9 mouse cellular contexts compared by ENCODE assay signal in the genomic region with DNA sequence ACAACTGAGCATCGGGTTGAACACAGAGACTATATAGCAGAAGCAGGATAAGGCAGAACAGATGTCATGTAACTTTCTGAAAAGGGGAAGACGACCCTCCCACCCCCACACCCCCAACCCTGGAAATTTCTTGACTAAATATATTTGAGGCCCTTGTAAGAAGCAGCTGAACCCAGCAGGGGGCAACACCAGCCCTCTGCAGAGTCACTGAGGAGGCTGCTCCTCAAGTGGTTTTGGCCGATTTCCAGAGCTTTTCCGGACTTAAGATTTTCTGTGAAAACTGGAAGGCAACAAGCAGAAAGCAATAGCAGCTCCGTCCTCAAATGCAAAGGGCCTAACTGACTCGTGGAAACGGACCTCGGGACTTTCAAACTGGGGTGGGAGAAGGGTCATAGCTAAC. TPM values are rescaled to one million over a fixed set of nuclear protein-coding genes. Genes with fewer than 3 reads are reported as not detected.
DNase-seq lines count a peak whose midpoint lies in the region; ATAC-seq and TF ChIP-seq lines count a peak whose summit lies in the region.
"Had no signal": no experiment of that assay in that cellular context is flagged by ENCODE, and none has a peak within 500 bp of the region (broad histone marks: within the 10 kb centered on the region; RNA-seq: fewer than 3 reads in every experiment).

No protein-coding gene starts in this region.

- TF ChIP-seq EP300 in heart, postnatal 0 days (IDR thresholded peaks at IDR 0.05; ENCODE audit: low read depth), result no peak

- no peaks in the 10 kb centered on the region for H3K27me3 ChIP-seq in forebrain, embryonic 11.5 days (ENCODE audit: control insufficient read depth, insufficient read depth, low read length)
- no peaks in the 10 kb centered on the region for H3K27me3 ChIP-seq in forebrain, embryonic 12.5 days
- H3K27me3 ChIP-seq in heart, postnatal 0 days (ENCODE audit: control insufficient read depth, insufficient read depth, low read length), result no peaks in the 10 kb centered on the region
- H3K27me3 ChIP-seq in myocyte (ENCODE audit: control insufficient read depth, insufficient read depth, insufficient read length), result no peaks in the 10 kb centered on the region
- H3K27me3 ChIP-seq: liver, embryonic 15.5 days had no signal

- no peak for ATAC-seq in forebrain, embryonic 11.5 days (replicated peaks; ENCODE audit: low FRiP score)
- ATAC-seq in forebrain, embryonic 12.5 days (ENCODE audit: low FRiP score), result no peak
- no peak; the same call in 1 of the 2 replicates for ATAC-seq in heart, postnatal 0 days (ENCODE audit: insufficient read depth, low read depth)

- no peak overlapping the region for H3K9ac ChIP-seq in forebrain, embryonic 11.5 days (ENCODE audit: low read length)
- no peak overlapping the region for H3K9ac ChIP-seq in forebrain, embryonic 12.5 days
- no peak overlapping the region for H3K9ac ChIP-seq in heart, postnatal 0 days (replicated peaks; ENCODE audit: low read depth, low read length)
- H3K9ac ChIP-seq: liver, embryonic 15.5 days had no signal

- no peak overlapping the region for H3K4me3 ChIP-seq in forebrain, embryonic 11.5 days (ENCODE audit: low read depth, low read length)
- H3K4me3 ChIP-seq in forebrain, embryonic 12.5 days (replicated peaks), result no peak overlapping the region
- peak overlapping the region; percentile 42 for H3K4me3 ChIP-seq in brown adipose tissue, adult 24 weeks (ENCODE audit: insufficient read depth, low read depth, low read length)
- peak overlapping the region; percentile 27 for H3K4me3 ChIP-seq in heart, postnatal 0 days (ENCODE audit: low read depth, low read length)
- H3K4me3 ChIP-seq in myocyte, result no peak overlapping the region
- H3K4me3 ChIP-seq: liver, embryonic 15.5 days had no signal

- H3K4me1 ChIP-seq in forebrain, embryonic 11.5 days (replicated peaks; ENCODE audit: control insufficient read depth, insufficient read depth, low read length), result no peaks in the 10 kb centered on the region
- no peaks in the 10 kb centered on the region for H3K4me1 ChIP-seq in forebrain, embryonic 12.5 days
- no peaks in the 10 kb centered on the region for H3K4me1 ChIP-seq in brown adipose tissue, adult 24 weeks (ENCODE audit: control insufficient read depth, insufficient read depth, insufficient read length, low read length)
- H3K4me1 ChIP-seq in heart, postnatal 0 days (ENCODE audit: control insufficient read depth, insufficient read depth), result no peaks in the 10 kb centered on the region
- H3K4me1 ChIP-seq: liver, embryonic 15.5 days had no signal

- no peaks in the 10 kb centered on the region for H3K79me2 ChIP-seq in myocyte (ENCODE audit: control insufficient read depth, insufficient read depth)

- no peak for TF ChIP-seq POLR2A in myocyte (IDR thresholded peaks at IDR 0.05; ENCODE audit: insufficient read length, low read depth)

- WGBS in forebrain, embryonic 11.5 days, result 50% methylated on average over 8 of the region's 8 CpGs
- WGBS in forebrain, embryonic 12.5 days, result 44% methylated on average over 8 of the region's 8 CpGs
- 19% methylated on average over 8 of the region's 8 CpGs for WGBS in heart, postnatal 0 days

- no peaks in the 10 kb centered on the region for H3K36me3 ChIP-seq in forebrain, embryonic 11.5 days (ENCODE audit: control insufficient read depth, insufficient read depth, low read length)
- no peaks in the 10 kb centered on the region for H3K36me3 ChIP-seq in forebrain, embryonic 12.5 days (replicated peaks)
- H3K36me3 ChIP-seq in heart, postnatal 0 days (replicated peaks; ENCODE audit: control insufficient read depth, insufficient read depth, low read length), result no peaks in the 10 kb centered on the region
- H3K36me3 ChIP-seq in myocyte (ENCODE audit: control insufficient read depth, insufficient read depth), result no peaks in the 10 kb centered on the region
- H3K36me3 ChIP-seq: liver, embryonic 15.5 days had no signal

- DNase-seq in forebrain, embryonic 11.5 days (ENCODE audit: low spot score), result no peak
- DNase-seq in A20 (ENCODE audit: low read depth, low spot score), result peak; percentile 24
- peak; percentile 47 for DNase-seq in heart, postnatal 0 days (ENCODE audit: low spot score)
- peak; percentile 21 to 45 for DNase-seq in layer of hippocampus, postnatal 14 days (ENCODE audit: low spot score in 2 of 2)
- DNase-seq in urinary bladder, postnatal 4 days (ENCODE audit: low spot score in 2 of 2), result peak; percentile 43 to 66

- H3ac ChIP-seq in myocyte (ENCODE audit: control insufficient read depth, insufficient read length), result no peak overlapping the region

- H3K4me2 ChIP-seq in forebrain, embryonic 11.5 days (ENCODE audit: low read depth, low read length, severe bottlenecking), result 0 out of 2 replicates have a peak overlapping the region, but pooled peaks have one; percentile 15
- no peak overlapping the region for H3K4me2 ChIP-seq in forebrain, embryonic 12.5 days
- H3K4me2 ChIP-seq in heart, postnatal 0 days (ENCODE audit: low read depth, low read length), result peak overlapping the region; percentile 53
- peak overlapping the region; percentile 73 for H3K4me2 ChIP-seq in myocyte (ENCODE audit: low read depth)
- H3K4me2 ChIP-seq: liver, embryonic 15.5 days had no signal

- H3K9me3 ChIP-seq in forebrain, embryonic 11.5 days (ENCODE audit: control insufficient read depth, low read length), result no peaks in the 10 kb centered on the region
- no peaks in the 10 kb centered on the region for H3K9me3 ChIP-seq in forebrain, embryonic 12.5 days
- H3K9me3 ChIP-seq in heart, postnatal 0 days (replicated peaks; ENCODE audit: control insufficient read depth, low read length), result no peaks in the 10 kb centered on the region
- H3K9me3 ChIP-seq: liver, embryonic 15.5 days had no signal

- TF ChIP-seq CTCF in heart, postnatal 0 days (IDR thresholded peaks at IDR 0.05; ENCODE audit: low read depth), result peak; percentile 65

- no peak overlapping the region for H3K27ac ChIP-seq in forebrain, embryonic 11.5 days (ENCODE audit: low read depth, low read length)
- no peak overlapping the region for H3K27ac ChIP-seq in forebrain, embryonic 12.5 days
- no peak overlapping the region for H3K27ac ChIP-seq in brown adipose tissue, adult 24 weeks (replicated peaks; ENCODE audit: low read depth, low read length)
- no peak overlapping the region for H3K27ac ChIP-seq in heart, postnatal 0 days (ENCODE audit: low read depth)
- H3K27ac ChIP-seq: liver, embryonic 15.5 days had no signal

TF ChIP-seq in myocyte, 11 proteins besides CTCF, POLR2A, EP300 and RAD21 (continues in another document):
- TF ChIP-seq E2F4 (IDR thresholded peaks at IDR 0.05; ENCODE audit: insufficient read depth), result no peak
- no peak for TF ChIP-seq TCF3 (IDR thresholded peaks at IDR 0.05; ENCODE audit: insufficient read length, low read depth)

RNA-seq across cellular contexts. Expression of gene Sult6b1, which starts 11.4 kb away (rescaled TPM):
- 0.33 TPM in 1 of 2 replicates, not detected in the other for polyA plus RNA-seq in forebrain, embryonic 11.5 days (2014; fragmentation: Nextera tagmentation; extraction: Ambion mirVana)
- 0.18 TPM in 1 of 2 replicates, not detected in the other for polyA plus RNA-seq in forebrain, embryonic 12.5 days (2016; fragmentation: Nextera tagmentation; extraction: Ambion mirVana)
- polyA plus RNA-seq in brown adipose tissue, adult 24 weeks (2012; ENCODE audit: insufficient read depth, insufficient read length, missing spikeins), result not detected in 2 replicates
- total RNA-seq in heart, postnatal 0 days (2014; rRNA removed; ENCODE audit: low replicate concordance), result not detected in 2 replicates
- polyA plus RNA-seq in heart, postnatal 0 days (2015; fragmentation: Nextera tagmentation; extraction: Ambion mirVana), result 0.14 TPM in 1 of 2 replicates, not detected in the other
- not detected for total RNA-seq in layer of hippocampus, postnatal 14 days (2021)
- 0.06 TPM for polyA plus RNA-seq in myocyte (2012; fragmentation: generic; extraction: Trizol)

RNA-seq across cellular contexts. Expression of gene Eif2ak2, which starts 13.0 kb away (rescaled TPM):
- 6.5 and 7.5 TPM in 2 replicates for polyA plus RNA-seq in forebrain, embryonic 11.5 days (2014; fragmentation: Nextera tagmentation; extraction: Ambion mirVana)
- 6.5 and 7.4 TPM in 2 replicates for polyA plus RNA-seq in forebrain, embryonic 12.5 days (2016; fragmentation: Nextera tagmentation; extraction: Ambion mirVana)
- polyA plus RNA-seq in brown adipose tissue, adult 24 weeks (2012; ENCODE audit: insufficient read depth, insufficient read length, missing spikeins), result 10.0 and 12.0 TPM in 2 replicates
- total RNA-seq in heart, postnatal 0 days (2014; rRNA removed; ENCODE audit: low replicate concordance), result 4.7 and 15.6 TPM in 2 replicates
- 7.4 and 11.6 TPM in 2 replicates for polyA plus RNA-seq in heart, postnatal 0 days (2015; fragmentation: Nextera tagmentation; extraction: Ambion mirVana)
- 1 to 10 TPM; 6.8 to 7.8 TPM for total RNA-seq in layer of hippocampus, postnatal 14 days (2021)
- polyA plus RNA-seq in myocyte (2012; fragmentation: generic; extraction: Trizol), result 1.9 TPM

RNA-seq across cellular contexts. Expression of gene Cebpzos, which starts 20.9 kb away (rescaled TPM):
- polyA plus RNA-seq in forebrain, embryonic 11.5 days (2014; fragmentation: Nextera tagmentation; extraction: Ambion mirVana), result 98.7 and 121 TPM in 2 replicates
- 109 and 112 TPM in 2 replicates for polyA plus RNA-seq in forebrain, embryonic 12.5 days (2016; fragmentation: Nextera tagmentation; extraction: Ambion mirVana)
- polyA plus RNA-seq in brown adipose tissue, adult 24 weeks (2012; ENCODE audit: insufficient read depth, insufficient read length, missing spikeins), result 88.0 and 93.4 TPM in 2 replicates
- total RNA-seq in heart, postnatal 0 days (2014; rRNA removed; ENCODE audit: low replicate concordance), result 21.4 and 56.7 TPM in 2 replicates
- 134 and 145 TPM in 2 replicates for polyA plus RNA-seq in heart, postnatal 0 days (2015; fragmentation: Nextera tagmentation; extraction: Ambion mirVana)
- total RNA-seq in layer of hippocampus, postnatal 14 days (2021), result 10 to 100 TPM; 30.8 to 36.7 TPM
- 25.3 TPM for polyA plus RNA-seq in myocyte (2012; fragmentation: generic; extraction: Trizol)

RNA-seq across cellular contexts. Expression of gene Cebpz, which starts 41.5 kb away (rescaled TPM):
- 57.6 and 59.9 TPM in 2 replicates for polyA plus RNA-seq in forebrain, embryonic 11.5 days (2014; fragmentation: Nextera tagmentation; extraction: Ambion mirVana)
- polyA plus RNA-seq in forebrain, embryonic 12.5 days (2016; fragmentation: Nextera tagmentation; extraction: Ambion mirVana), result 69.2 and 76.0 TPM in 2 replicates
- 23.0 and 27.2 TPM in 2 replicates for polyA plus RNA-seq in brown adipose tissue, adult 24 weeks (2012; ENCODE audit: insufficient read depth, insufficient read length, missing spikeins)
- total RNA-seq in heart, postnatal 0 days (2014; rRNA removed; ENCODE audit: low replicate concordance), result 6.1 and 9.4 TPM in 2 replicates
- 27.9 and 28.4 TPM in 2 replicates for polyA plus RNA-seq in heart, postnatal 0 days (2015; fragmentation: Nextera tagmentation; extraction: Ambion mirVana)
- 10 to 100 TPM; 33.2 to 34.9 TPM for total RNA-seq in layer of hippocampus, postnatal 14 days (2021)
- polyA plus RNA-seq in myocyte (2012; fragmentation: generic; extraction: Trizol), result 9.7 TPM

RNA-seq across cellular contexts. Expression of gene Ndufaf7, which starts 41.5 kb away (rescaled TPM):
- 46.1 and 52.7 TPM in 2 replicates for polyA plus RNA-seq in forebrain, embryonic 11.5 days (2014; fragmentation: Nextera tagmentation; extraction: Ambion mirVana)
- polyA plus RNA-seq in forebrain, embryonic 12.5 days (2016; fragmentation: Nextera tagmentation; extraction: Ambion mirVana), result 46.3 and 55.6 TPM in 2 replicates
- 69.0 and 96.7 TPM in 2 replicates for polyA plus RNA-seq in brown adipose tissue, adult 24 weeks (2012; ENCODE audit: insufficient read depth, insufficient read length, missing spikeins)
- 21.5 and 31.8 TPM in 2 replicates for total RNA-seq in heart, postnatal 0 days (2014; rRNA removed; ENCODE audit: low replicate concordance)
- 60.7 and 61.6 TPM in 2 replicates for polyA plus RNA-seq in heart, postnatal 0 days (2015; fragmentation: Nextera tagmentation; extraction: Ambion mirVana)
- total RNA-seq in layer of hippocampus, postnatal 14 days (2021), result 10 to 100 TPM; 60.8 to 63.7 TPM
- polyA plus RNA-seq in myocyte (2012; fragmentation: generic; extraction: Trizol), result 17.9 TPM

Comparison
In these comparisons a context has a peak if more than half of its experiments do, and no peak if none do; other contexts are left out.
1. H3K4me3 ChIP-seq: peak in brown adipose tissue, adult 24 weeks (single experiment) and heart, postnatal 0 days (single experiment); none in forebrain, embryonic 11.5 days (single experiment), forebrain, embryonic 12.5 days (single experiment) and myocyte (single experiment).